Mouse (Mus musculus): ENCODE measurements around the gene Itgb5.

Itgb5 gene

DNA sequence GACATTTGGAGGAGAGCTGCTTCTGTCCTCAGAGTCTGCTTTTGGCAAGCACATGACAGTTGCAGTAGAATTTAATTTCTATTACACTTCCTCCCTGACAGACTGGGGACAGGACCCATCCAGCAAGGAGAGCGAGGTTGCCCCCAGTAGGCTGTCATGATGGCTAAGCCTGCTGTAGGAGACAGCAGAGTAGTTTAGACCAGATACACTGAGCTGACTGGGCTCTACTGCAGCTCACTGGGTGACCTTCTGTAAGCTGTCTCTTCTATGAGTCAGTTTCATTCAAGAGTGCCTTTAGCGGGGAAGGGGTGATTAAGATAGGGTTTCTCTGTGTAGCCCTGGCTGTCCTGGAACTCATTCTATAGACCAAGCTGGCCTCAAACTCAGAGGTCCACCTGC, 109.7 kb downstream of the Itgb5 start:
- DNase-seq (ENCODE audit: low read depth, low spot score), result no peak

DNA sequence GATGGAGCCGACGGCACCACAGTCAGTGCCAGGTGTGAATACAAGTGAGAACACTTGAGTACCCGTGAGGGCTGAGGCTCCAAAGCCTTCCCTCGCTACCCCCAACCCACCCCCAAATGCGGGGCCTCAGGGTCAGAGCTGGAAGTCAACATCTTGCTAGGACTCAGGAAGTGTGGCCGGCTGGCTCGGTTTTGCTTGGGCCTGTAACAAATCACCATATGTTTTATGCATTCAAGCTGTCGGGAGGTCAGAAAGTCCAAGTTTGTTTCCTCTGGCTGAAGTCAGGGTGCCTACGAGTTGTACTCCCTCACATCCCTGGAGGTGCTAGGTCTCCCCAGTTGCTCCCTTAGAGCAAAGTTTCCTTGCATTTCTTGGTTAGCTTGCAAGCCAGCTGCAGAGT, 110.2 kb downstream of the Itgb5 start:
- no peak for DNase-seq (ENCODE audit: low read depth, low spot score)

DNA sequence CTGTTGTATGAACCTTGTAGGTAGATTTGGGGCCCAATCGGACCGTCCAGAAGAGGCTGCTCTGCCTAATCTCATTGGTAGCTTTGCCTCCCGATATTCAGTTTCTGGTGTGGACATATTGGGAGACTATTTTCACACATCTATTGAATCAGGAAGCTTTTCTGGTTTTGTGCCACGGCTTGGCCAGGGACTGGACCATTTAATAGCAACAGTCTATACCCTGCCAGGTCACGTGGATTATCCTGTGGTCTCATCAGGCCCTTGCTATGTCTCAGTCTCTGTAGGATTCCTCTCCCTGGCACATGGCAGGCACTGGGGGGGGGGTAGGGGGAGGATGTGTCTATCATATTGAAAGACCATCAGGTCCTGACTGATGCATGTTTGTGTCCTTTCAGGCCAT, 110.6 kb downstream of the Itgb5 start:
- DNase-seq (ENCODE audit: low read depth, low spot score), result no peak

DNA sequence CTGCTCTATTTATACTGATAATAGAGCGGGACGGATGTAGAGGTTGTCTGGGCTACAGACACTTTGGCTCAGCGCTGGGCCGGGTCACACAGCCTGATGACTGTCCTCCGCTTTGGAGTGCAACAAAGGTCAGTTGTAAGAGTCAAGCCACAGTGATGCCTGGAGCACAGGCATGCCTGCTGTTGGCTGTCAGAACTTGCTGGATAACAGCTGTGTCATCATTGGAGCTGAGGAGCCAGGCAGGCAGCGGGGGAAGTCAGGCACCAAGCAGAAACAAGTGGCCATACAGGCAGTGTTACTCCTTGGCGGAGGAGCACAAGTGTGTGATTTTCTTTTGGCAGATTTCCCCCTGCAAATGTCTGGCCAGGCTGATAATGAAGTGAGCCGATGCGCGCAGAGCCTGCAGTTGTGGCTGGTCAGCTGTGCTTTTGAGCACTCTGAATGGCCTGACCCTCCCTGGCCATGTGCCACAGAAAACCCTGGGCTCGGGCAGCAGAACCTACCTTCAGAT, 111.9 kb downstream of the Itgb5 start:
- no peak for DNase-seq (ENCODE audit: low read depth, low spot score)

DNA sequence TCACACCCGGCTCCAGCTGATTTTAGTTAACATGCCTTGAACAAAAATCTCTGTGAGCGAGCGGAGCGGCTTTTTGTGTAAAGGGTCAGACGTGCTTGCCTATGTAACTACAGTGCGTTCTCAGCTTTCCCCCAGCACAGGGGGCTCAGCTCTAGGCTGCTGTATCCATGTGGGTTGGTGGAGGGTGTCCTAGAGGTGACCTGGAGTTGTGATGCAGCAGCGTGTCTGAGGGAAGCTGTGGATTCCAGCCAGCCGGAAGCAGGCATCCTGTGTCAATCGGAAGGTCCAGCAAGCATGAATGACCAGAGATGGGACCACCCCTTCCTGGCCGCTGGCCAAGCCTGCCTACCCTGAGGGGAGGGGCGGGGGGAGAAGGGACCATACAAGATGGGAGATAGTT, 112.9 kb downstream of the Itgb5 start:
- DNase-seq (ENCODE audit: low read depth, low spot score), result no peak

DNA sequence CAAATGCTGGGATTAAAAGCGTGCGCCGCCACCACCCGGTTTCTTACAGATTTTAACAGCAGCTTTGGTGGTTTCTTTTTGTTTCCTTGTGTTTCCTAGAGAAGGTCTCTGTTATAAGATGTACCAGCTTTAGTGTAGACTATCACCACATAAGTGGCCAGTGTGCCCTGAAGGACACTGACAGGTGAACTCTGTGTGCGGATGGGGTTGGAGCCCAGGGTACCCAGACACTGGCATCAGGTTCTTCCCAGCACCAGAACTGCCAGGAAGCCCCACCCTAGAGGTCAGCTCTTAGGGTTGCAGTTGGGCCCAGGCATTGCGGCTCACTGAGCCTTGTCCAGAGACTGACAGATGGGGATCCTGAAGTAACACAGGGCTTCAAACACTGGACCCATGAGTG, 113.9 kb downstream of the Itgb5 start:
- no peak for DNase-seq (ENCODE audit: low read depth, low spot score)

DNA sequence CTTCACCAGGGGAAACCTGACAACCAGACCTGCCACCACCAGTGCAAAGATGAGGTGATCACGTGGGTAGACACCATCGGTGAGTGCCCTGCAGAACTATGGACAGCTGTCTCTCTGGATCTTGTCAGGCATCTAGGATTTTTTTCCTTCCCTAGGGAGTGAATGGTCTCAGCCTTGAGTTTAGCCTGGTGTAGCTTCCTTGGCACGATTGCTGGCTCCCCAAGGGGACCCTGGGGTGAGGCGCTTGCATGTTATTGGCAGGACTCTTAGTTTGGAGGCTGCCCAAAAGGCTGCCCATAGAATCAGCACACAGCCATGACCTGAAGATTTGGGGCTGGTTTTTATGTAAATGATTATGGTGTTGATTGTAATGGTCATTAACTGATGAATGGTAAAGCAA, 114.7 kb downstream of the Itgb5 start:
- DNase-seq (ENCODE audit: low read depth, low spot score), result no peak

DNA sequence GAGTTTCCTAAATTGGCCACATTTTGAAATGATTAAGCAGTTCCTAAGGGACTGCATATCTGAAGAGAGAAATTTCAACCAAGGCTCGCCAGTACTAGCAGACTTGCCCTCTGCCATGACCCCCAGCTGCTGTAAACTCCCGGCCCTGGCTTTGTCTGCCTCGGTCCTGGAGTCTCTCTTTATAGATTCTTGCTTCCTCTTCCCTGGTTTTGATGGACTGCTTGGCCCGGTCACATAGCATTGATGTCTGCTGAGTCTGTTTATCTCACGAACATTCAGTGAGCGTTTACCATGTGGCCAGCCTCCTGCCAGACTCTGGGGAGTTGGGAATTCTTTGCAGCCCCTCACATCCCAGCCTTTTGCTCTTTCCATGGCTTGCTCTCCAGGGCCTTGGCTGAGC, 115.3 kb downstream of the Itgb5 start:
- DNase-seq (ENCODE audit: low read depth, low spot score), result no peak

DNA sequence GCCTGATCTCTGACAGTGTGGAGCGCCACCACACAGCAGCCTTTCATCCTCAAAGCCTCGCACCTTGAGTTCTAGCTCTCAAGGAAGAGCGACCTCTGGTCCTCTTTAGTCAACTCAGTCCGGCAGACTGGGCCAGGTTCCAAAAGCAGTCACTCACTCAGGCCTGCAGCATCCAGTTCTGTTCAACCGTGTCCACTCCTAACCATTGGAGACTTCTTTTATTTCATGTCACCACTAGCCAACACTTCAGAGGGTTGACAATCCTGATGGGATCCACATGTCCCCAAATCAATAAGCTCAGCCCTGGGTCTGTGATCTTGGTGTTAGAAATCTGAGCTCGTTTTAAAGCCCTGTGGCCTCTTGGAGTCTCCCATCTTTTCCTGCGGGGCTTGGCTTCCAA, 116.6 kb downstream of the Itgb5 start:
- DNase-seq (ENCODE audit: low read depth, low spot score), result no peak

DNA sequence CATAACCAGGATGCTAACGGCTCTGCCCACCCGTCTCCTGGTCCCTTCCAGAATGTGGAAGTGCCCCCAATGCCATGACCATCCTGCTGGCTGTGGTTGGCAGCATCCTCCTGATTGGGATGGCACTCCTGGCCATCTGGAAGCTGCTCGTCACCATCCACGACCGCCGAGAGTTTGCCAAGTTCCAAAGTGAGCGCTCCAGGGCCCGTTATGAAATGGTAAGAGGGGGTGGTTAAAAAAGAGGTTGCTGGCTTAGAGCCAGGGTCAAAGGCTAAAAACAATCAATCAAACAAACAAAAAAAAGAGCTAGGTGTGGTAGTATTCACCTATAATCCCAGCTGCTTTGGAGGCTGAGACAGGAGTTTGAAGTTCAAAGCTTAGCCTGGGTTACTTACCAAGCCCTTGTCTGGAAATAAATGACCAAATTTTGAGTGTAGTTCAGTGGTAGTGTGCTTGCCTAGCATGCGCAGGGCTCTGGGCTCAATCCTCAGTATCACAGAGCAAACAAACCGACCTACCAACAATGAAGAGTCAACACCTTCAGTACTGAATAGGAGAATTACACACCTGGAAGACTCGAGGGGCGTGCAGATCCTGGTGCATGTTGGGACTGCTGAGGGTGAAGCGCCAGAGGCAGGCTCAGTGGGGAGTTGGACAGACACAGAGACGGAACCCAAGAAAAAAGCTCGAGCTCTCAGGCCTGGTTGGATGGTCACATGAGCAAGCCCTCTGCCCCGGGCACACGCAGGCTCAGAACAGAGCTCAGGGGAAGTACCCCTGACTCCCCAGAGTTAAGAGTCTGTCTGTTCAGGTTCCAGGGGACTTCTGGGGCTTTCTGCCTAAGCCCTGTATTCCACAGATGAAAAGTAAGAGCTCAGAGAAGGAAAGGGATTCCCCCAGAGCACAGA, 118.5 kb downstream of the Itgb5 start:
- DNase-seq (ENCODE audit: low read depth, low spot score), result no peak

DNA sequence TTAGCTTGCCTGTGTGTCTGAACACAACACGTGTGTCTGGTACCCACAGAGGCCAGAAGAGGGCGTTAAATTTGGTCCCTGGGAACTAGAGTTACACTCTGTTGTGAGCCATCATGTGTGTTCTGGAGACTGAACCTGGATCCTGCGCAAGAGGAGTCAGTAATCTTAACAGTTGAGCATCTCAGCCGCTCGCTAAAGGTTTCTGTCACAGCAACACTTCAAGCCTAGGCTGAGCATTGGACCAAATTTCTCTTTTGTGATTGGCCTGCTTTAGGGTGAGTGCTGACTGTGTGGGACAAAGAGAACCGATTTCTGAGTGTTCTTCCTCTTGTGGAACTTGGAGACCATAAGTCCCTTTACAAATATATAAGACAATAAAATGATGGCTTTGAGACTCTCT, 120.9 kb downstream of the Itgb5 start:
- no peak for DNase-seq (ENCODE audit: low read depth, low spot score)

DNA sequence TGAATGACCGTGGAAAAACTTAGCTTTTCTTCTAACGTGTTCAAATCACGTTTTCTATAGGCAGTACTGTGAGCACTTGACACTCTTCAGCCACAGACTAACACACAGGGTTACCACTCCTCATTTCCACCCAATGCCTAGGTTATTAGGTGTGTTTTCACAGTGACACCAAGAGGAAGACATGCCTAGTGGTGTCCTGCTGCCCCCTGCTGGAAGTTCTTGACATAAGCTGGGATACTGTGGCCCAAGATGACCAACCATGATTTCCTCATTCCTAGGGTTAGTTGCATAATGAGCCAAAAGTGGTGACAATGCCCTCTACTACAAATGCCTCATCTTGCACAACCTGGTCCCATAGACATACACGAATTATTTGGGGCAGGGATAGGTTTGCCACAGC, 121.4 kb downstream of the Itgb5 start:
- DNase-seq (ENCODE audit: low read depth, low spot score), result peak; percentile 75

DNA sequence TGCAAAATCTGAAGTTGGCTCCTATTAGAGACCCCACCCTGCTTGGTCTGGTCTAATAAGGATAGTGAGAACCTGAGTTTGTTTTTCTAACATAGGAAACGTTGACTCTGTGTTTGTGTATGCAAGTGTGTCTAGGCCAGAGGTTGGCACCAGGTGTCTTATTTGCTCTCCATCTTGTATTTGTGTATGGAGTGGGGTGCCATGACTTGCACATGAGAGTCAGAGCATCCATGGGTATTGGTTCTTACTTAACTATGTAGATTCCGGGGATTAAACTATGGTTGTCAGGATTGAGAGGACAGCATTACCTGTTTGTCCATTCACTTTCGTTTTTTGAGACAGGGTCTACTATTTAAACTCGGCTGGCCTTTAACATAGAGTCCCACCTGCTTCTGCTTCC, 123.5 kb downstream of the Itgb5 start:
- no peak for DNase-seq (ENCODE audit: low read depth, low spot score)

DNA sequence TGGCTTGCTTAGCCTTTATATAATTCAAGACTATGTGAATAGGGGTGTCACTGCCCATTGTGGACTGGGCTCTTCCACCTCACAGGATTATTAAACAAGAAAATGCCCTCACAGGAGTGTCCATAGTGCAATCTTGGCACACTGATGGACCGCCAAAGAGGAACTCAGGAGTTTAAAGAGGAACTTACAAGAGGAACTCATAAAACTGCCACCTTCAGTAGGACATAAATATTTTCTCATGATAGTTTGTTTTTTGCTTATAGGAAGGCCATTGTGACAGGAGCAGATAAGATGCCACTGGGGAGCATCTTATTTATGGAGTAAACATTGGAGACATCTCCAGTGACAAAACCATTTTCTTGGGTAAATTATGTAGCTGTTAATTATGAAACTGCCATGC, 125.3 kb downstream of the Itgb5 start:
- no peak for DNase-seq (ENCODE audit: low read depth, low spot score)

DNA sequence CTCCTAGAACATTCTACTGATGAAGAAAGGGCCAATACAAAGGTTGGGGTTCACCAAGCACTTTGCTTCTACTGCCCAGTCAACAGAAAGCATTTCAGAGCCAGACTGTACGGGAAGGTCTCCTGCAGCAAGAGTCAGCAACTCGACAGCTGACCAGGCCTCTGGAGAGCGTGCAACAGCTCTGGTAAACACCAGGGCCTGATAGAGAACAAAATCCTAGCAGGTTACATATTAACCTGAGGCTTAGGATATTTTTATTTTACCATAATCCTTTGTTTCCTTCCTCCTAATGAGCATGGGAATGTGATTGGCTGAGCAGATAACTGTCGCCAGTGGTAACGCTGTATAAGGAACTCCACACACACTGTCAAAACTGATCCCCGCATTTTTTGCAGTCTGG, 134.0 kb downstream of the Itgb5 start:
- no peak for DNase-seq (ENCODE audit: low read depth, low spot score)

DNA sequence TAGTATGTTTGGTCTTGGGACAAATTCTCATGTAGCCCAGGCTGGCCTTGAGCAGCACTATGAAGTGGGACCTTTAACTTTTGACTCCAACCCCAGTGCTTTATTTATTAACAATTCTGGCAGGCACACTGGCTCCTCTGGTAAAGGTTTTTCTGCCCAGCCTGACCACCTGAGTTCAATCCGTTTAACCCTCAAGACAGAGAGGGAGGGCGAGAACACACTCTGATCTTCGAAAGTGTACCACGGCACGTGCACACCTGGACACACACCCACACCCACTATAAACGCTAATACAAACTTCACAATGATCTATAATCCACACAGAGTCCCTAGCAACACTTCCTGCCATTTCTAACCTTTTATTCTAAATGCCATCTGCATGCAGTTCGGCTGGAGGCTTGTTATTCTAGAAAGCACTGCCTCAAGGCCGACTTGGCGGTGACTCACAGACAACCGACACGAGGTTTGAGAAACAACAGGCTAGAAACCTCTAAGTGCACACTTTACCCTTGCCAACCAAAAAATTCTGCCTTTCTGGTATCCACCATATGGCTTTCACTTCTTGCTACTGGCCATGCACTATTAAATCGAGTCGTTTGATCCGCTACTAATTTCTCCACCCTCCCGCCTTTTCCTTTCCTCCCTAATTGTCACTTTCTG, 136.5 kb downstream of the Itgb5 start:
- DNase-seq (ENCODE audit: low read depth, low spot score), result peak; percentile 42

DNA sequence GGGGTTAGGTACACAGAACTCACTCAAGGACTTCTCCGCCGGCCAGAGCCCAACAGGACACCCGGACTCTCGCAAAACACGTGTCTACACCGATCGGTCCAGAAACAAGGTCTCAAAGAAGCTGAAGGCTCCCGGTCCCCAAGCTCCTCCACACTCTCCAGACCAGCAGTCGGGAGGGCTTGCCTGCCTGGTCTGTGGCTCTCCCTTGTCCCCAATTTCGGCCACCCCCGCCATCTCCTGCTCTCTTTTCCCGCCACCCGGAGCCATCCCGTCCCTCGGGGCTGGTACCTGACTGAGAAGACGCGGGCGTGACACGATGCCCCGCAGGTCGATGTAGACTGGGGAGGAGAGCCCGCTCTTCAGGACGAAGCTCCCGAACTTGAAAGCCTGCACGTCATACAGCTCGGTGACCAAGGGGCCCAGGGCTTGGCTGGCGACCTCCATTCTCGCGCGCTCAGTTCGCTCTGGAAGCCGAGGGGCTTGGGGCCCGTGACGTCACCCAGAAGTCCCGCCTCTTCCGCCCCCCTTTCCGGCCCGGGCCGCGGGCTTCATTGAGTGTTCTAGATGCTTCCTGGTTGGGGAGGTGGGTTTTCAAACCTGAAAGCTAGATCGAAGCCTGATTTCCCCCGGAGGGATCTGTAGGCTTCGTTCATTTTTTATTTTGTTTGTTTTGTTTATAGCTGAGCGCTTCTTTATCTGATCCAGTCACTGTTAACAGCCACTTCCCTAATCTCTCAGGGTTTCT, 137.2 kb downstream of the Itgb5 start, which contains the start of gene Umps:
Gene Umps, minus strand, starts transcription at position 501 of the 745 bp plus-strand sequence.
- peak; percentile 91 for DNase-seq (ENCODE audit: low read depth, low spot score)

DNA sequence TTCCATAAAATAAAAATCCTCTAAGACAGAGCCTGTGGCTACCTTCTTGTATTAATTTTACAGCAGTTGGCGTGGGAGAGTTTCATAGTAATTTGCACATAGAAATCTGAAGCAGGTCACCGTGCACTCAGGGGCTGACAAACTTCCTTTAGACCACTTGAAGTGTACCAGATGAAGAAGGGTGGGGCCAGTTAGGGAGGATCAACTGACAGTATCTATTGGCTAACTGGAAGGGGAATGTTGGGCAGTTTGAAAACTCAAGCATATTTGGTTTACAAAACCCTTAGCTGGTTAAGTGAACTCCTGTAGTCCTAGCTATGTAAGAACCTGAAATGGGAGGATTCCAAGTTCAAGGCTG, 137.8 kb downstream of the Itgb5 start:
- no peak for DNase-seq (ENCODE audit: low read depth, low spot score)

DNA sequence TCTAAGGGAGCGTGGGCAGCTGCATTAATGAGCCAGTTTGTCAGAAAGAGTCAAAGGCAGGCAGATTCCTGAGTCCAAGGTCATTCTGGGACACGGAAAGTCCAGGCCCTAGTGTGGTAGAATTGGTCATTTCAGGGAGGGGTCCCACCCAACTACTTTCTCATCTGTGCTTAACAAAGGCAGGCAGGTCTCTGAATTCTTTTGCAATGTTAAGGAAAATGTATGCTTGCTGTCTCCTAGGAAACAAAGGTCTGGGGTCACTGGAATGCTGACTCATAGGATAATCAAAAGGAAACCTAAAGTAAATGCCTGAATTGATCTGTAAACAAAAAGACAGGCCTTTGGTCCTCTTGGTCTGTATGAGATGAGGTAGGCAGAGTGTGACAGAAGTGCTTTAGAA, 150.4 kb downstream of the Itgb5 start:
- DNase-seq (ENCODE audit: low read depth, low spot score), result no peak

DNA sequence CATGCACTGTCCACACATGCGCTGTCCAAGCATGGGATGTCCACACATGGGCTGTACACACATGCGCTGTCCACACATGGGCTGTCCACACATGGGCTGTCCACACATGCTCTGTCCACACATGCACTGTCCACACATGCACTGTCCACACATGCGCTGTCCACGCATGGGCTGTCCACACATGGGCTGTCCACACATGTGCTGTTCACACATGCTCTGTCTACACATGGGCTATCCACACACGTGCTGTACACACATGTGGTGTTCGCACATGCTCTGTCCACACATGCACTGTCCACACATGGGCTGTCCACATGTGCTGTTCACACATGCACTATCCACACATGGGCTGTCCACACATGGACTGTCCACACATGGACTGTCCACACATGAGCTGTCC, 154.2 kb downstream of the Itgb5 start:
- no peak for DNase-seq (ENCODE audit: low read depth, low spot score)

DNA sequence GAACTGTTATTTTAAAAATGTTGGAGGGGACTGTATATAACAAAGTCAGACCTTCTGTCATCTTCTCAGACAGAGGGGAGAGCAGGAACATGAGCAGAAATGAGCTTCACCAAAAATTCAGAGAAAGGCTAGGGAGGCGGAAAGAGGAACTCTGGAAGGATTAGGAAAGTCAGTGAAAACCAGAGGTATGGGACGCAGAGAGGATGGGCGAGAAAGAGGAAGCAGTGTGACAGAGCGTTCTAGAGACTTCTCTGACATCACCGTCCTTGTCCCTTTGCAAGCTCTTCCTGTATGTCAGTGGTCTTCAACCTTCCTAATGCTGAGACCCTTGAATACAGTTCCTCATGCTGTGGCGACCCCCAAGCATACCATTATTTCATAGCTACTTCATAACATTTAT, 155.9 kb downstream of the Itgb5 start:
- no peak for DNase-seq (ENCODE audit: low read depth, low spot score)

DNA sequence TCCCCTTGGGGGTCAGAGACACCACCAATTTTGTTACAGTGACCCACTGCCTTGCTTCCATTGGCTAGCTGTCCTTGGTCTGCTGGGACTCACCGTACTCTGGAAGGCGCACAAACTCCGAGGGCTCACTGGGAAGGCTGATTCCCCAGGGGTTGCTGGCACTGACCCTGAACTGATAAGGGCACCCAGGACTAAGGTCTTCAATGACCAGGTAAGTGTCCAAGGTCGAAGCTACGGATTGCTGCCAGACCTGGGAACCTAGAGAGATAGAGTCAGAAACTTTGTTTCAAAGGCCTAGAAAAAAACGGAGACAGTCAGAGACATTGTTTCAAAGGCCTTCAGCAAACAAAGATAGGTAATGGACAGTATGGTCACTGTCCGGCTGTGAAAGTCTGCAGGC, 157.5 kb downstream of the Itgb5 start:
- no peak for DNase-seq (ENCODE audit: low read depth, low spot score)

Measured in A20 (cell line).